Mouse (Mus musculus): ENCODE measurements around the gene Ak5. TPM values are rescaled to one million over a fixed set of nuclear protein-coding genes. Genes with fewer than 3 reads are reported as not detected.
A peak's percentile ranks its signal among the peaks of the same experiment; 100 is the strongest.

Ak5 gene
- polyA plus RNA-seq, 1 experiment from 2014 or later, result 0.33 TPM

- H3K9ac ChIP-seq (ENCODE audit: low read length), result no peak overlapping the region
- H3K27me3 ChIP-seq (ENCODE audit: control insufficient read depth, insufficient read depth, low read length), result no peaks in the 10 kb centered on the region
- DNase-seq (ENCODE audit: low spot score, missing footprints) (no peak), ATAC-seq (ENCODE audit: low FRiP score) (no peak)
- no peaks in the 10 kb centered on the region for H3K4me1 ChIP-seq (ENCODE audit: control insufficient read depth, insufficient read depth, low read length)
- H3K4me3 ChIP-seq (ENCODE audit: low read depth, low read length), result no peak overlapping the region
- no peaks in the 10 kb centered on the region for H3K9me3 ChIP-seq (ENCODE audit: control insufficient read depth, low read length)
- no peak overlapping the region for H3K4me2 ChIP-seq
- H3K36me3 ChIP-seq (ENCODE audit: control insufficient read depth, insufficient read depth, low read length), result no peaks in the 10 kb centered on the region
- H3K27ac ChIP-seq (ENCODE audit: low read depth, low read length), result no peak overlapping the region
Measured at GRCm38 (mm10) chr3:152563833-152564232, 104.3 kb downstream of the Ak5 start.

- no peaks in the 10 kb centered on the region for H3K9me3 ChIP-seq (ENCODE audit: control insufficient read depth, low read length)
- DNase-seq (ENCODE audit: low spot score, missing footprints) (peak; percentile 70), ATAC-seq (ENCODE audit: low FRiP score) (no peak)
- no peak overlapping the region for H3K27ac ChIP-seq (ENCODE audit: low read depth, low read length)
- 85% methylated on average over 2 of the region's 2 CpGs for WGBS
- H3K4me1 ChIP-seq (ENCODE audit: control insufficient read depth, insufficient read depth, low read length), result no peaks in the 10 kb centered on the region
- H3K4me2 ChIP-seq, result no peak overlapping the region
- no peak overlapping the region for H3K9ac ChIP-seq (ENCODE audit: low read length)
- H3K27me3 ChIP-seq (ENCODE audit: control insufficient read depth, insufficient read depth, low read length), result no peaks in the 10 kb centered on the region
- no peaks in the 10 kb centered on the region for H3K36me3 ChIP-seq (ENCODE audit: control insufficient read depth, insufficient read depth, low read length)
- H3K4me3 ChIP-seq (ENCODE audit: low read depth, low read length), result no peak overlapping the region
Measured at GRCm38 (mm10) chr3:152561708-152562107, 106.5 kb downstream of the Ak5 start.

- no peak for DNase-seq (ENCODE audit: low spot score, missing footprints)
- H3K9me3 ChIP-seq (ENCODE audit: control insufficient read depth, low read length), result no peaks in the 10 kb centered on the region
- H3K36me3 ChIP-seq (ENCODE audit: control insufficient read depth, insufficient read depth, low read length), result no peaks in the 10 kb centered on the region
- no peak overlapping the region for H3K27ac ChIP-seq (ENCODE audit: low read depth, low read length)
- no peaks in the 10 kb centered on the region for H3K4me1 ChIP-seq (ENCODE audit: control insufficient read depth, insufficient read depth, low read length)
- no peaks in the 10 kb centered on the region for H3K27me3 ChIP-seq (ENCODE audit: control insufficient read depth, insufficient read depth, low read length)
- H3K4me2 ChIP-seq, result no peak overlapping the region
- H3K4me3 ChIP-seq (ENCODE audit: low read depth, low read length), result no peak overlapping the region
- ATAC-seq (ENCODE audit: low FRiP score), result no peak
- WGBS, result 77% methylated on average over 4 of the region's 4 CpGs
- H3K9ac ChIP-seq (ENCODE audit: low read length), result no peak overlapping the region
Measured at GRCm38 (mm10) chr3:152559295-152559694, 108.9 kb downstream of the Ak5 start.

GRCm38 (mm10) chr3:152558106-152558505, 110.1 kb downstream of the Ak5 start:
- H3K36me3 ChIP-seq (ENCODE audit: control insufficient read depth, insufficient read depth, low read length), result no peaks in the 10 kb centered on the region
- 67% methylated on average over 10 of the region's 10 CpGs for WGBS
- H3K9me3 ChIP-seq (ENCODE audit: control insufficient read depth, low read length), result no peaks in the 10 kb centered on the region
- no peak overlapping the region for H3K27ac ChIP-seq (ENCODE audit: low read depth, low read length)
- H3K4me3 ChIP-seq (ENCODE audit: low read depth, low read length), result no peak overlapping the region
- ATAC-seq (ENCODE audit: low FRiP score) (no peak), DNase-seq (ENCODE audit: low spot score, missing footprints) (no peak)
- no peaks in the 10 kb centered on the region for H3K27me3 ChIP-seq (ENCODE audit: control insufficient read depth, insufficient read depth, low read length)
- H3K9ac ChIP-seq (ENCODE audit: low read length), result no peak overlapping the region
- no peak overlapping the region for H3K4me2 ChIP-seq
- no peaks in the 10 kb centered on the region for H3K4me1 ChIP-seq (ENCODE audit: control insufficient read depth, insufficient read depth, low read length)

GRCm38 (mm10) chr3:152557659-152558058, 110.5 kb downstream of the Ak5 start:
- 39% methylated on average over 12 of the region's 12 CpGs for WGBS
- ATAC-seq (ENCODE audit: low FRiP score), result peak; percentile 58
- no peak for DNase-seq (ENCODE audit: low spot score, missing footprints)

GRCm38 (mm10) chr3:152556919-152557318, 111.2 kb downstream of the Ak5 start:
- H3K36me3 ChIP-seq (ENCODE audit: control insufficient read depth, insufficient read depth, low read length), result no peaks in the 10 kb centered on the region
- no peak overlapping the region for H3K9ac ChIP-seq (ENCODE audit: low read length)
- no peaks in the 10 kb centered on the region for H3K9me3 ChIP-seq (ENCODE audit: control insufficient read depth, low read length)
- H3K27me3 ChIP-seq (ENCODE audit: control insufficient read depth, insufficient read depth, low read length), result no peaks in the 10 kb centered on the region
- DNase-seq (ENCODE audit: low spot score, missing footprints) (no peak), ATAC-seq (ENCODE audit: low FRiP score) (no peak)
- WGBS, result 86% methylated on average over 3 of the region's 3 CpGs
- H3K4me1 ChIP-seq (ENCODE audit: control insufficient read depth, insufficient read depth, low read length), result no peaks in the 10 kb centered on the region
- no peak overlapping the region for H3K27ac ChIP-seq (ENCODE audit: low read depth, low read length)
- no peak overlapping the region for H3K4me3 ChIP-seq (ENCODE audit: low read depth, low read length)
- no peak overlapping the region for H3K4me2 ChIP-seq

More at GRCm38 (mm10) chr3:152557659-152558058, 110.5 kb downstream of the Ak5 start:
- Histone ChIP-seq H3K27ac (ENCODE audit: low read depth, low read length) (no peak overlapping the region), H3K4me3 (ENCODE audit: low read depth, low read length) (no peak overlapping the region), H3K9me3 (ENCODE audit: control insufficient read depth, low read length) (no peaks in the 10 kb centered on the region), H3K9ac (ENCODE audit: low read length) (no peak overlapping the region), H3K27me3 (ENCODE audit: control insufficient read depth, insufficient read depth, low read length) (no peaks in the 10 kb centered on the region), H3K4me1 (ENCODE audit: control insufficient read depth, insufficient read depth, low read length) (no peaks in the 10 kb centered on the region), H3K4me2 (no peak overlapping the region), H3K36me3 (ENCODE audit: control insufficient read depth, insufficient read depth, low read length) (no peaks in the 10 kb centered on the region)

- Histone ChIP-seq H3K36me3 (ENCODE audit: control insufficient read depth, insufficient read depth, low read length) (no peaks in the 10 kb centered on the region), H3K9ac (ENCODE audit: low read length) (no peak overlapping the region), H3K4me3 (ENCODE audit: low read depth, low read length) (no peak overlapping the region), H3K4me1 (ENCODE audit: control insufficient read depth, insufficient read depth, low read length) (no peaks in the 10 kb centered on the region), H3K4me2 (no peak overlapping the region), H3K27ac (ENCODE audit: low read depth, low read length) (no peak overlapping the region), H3K27me3 (ENCODE audit: control insufficient read depth, insufficient read depth, low read length) (no peaks in the 10 kb centered on the region), H3K9me3 (ENCODE audit: control insufficient read depth, low read length) (no peaks in the 10 kb centered on the region)
- WGBS, result 83% methylated on average over 3 of the region's 4 CpGs
- ATAC-seq (ENCODE audit: low FRiP score) (no peak), DNase-seq (ENCODE audit: low spot score, missing footprints) (no peak)
Measured at GRCm38 (mm10) chr3:152556435-152556834, 111.7 kb downstream of the Ak5 start.

GRCm38 (mm10) chr3:152555216-152555615, 112.9 kb downstream of the Ak5 start:
- no peak overlapping the region for H3K9ac ChIP-seq (ENCODE audit: low read length)
- DNase-seq (ENCODE audit: low spot score, missing footprints) (peak; percentile 54), ATAC-seq (ENCODE audit: low FRiP score) (no peak)
- 49% methylated on average over 7 of the region's 7 CpGs for whole genome bisulfite sequencing
- H3K27ac ChIP-seq (ENCODE audit: low read depth, low read length), result no peak overlapping the region
- no peaks in the 10 kb centered on the region for H3K9me3 ChIP-seq (ENCODE audit: control insufficient read depth, low read length)
- H3K36me3 ChIP-seq (ENCODE audit: control insufficient read depth, insufficient read depth, low read length), result no peaks in the 10 kb centered on the region
- no peak overlapping the region for H3K4me3 ChIP-seq (ENCODE audit: low read depth, low read length)
- no peaks in the 10 kb centered on the region for H3K4me1 ChIP-seq (ENCODE audit: control insufficient read depth, insufficient read depth, low read length)
- H3K4me2 ChIP-seq, result no peak overlapping the region
- no peaks in the 10 kb centered on the region for H3K27me3 ChIP-seq (ENCODE audit: control insufficient read depth, insufficient read depth, low read length)

- 95% methylated on average over 7 of the region's 7 CpGs for WGBS
- no peak overlapping the region for H3K27ac ChIP-seq (ENCODE audit: low read depth, low read length)
- H3K27me3 ChIP-seq (ENCODE audit: control insufficient read depth, insufficient read depth, low read length), result no peaks in the 10 kb centered on the region
- no peaks in the 10 kb centered on the region for H3K36me3 ChIP-seq (ENCODE audit: control insufficient read depth, insufficient read depth, low read length)
- ATAC-seq (ENCODE audit: low FRiP score) (no peak), DNase-seq (ENCODE audit: low spot score, missing footprints) (peak; percentile 28)
- no peaks in the 10 kb centered on the region for H3K4me1 ChIP-seq (ENCODE audit: control insufficient read depth, insufficient read depth, low read length)
- H3K4me2 ChIP-seq, result no peak overlapping the region
- no peak overlapping the region for H3K4me3 ChIP-seq (ENCODE audit: low read depth, low read length)
- H3K9ac ChIP-seq (ENCODE audit: low read length), result no peak overlapping the region
- no peaks in the 10 kb centered on the region for H3K9me3 ChIP-seq (ENCODE audit: control insufficient read depth, low read length)
Measured at GRCm38 (mm10) chr3:152554366-152554765, 113.8 kb downstream of the Ak5 start.

- no peaks in the 10 kb centered on the region for H3K27me3 ChIP-seq (ENCODE audit: control insufficient read depth, insufficient read depth, low read length)
- DNase-seq (ENCODE audit: low spot score, missing footprints), result no peak
- no peak overlapping the region for H3K9ac ChIP-seq (ENCODE audit: low read length)
- WGBS, result 90% methylated on average over 8 of the region's 8 CpGs
- no peak overlapping the region for H3K4me2 ChIP-seq
- ATAC-seq (ENCODE audit: low FRiP score), result no peak
- H3K36me3 ChIP-seq (ENCODE audit: control insufficient read depth, insufficient read depth, low read length), result no peaks in the 10 kb centered on the region
- no peak overlapping the region for H3K4me3 ChIP-seq (ENCODE audit: low read depth, low read length)
- no peaks in the 10 kb centered on the region for H3K4me1 ChIP-seq (ENCODE audit: control insufficient read depth, insufficient read depth, low read length)
- no peak overlapping the region for H3K27ac ChIP-seq (ENCODE audit: low read depth, low read length)
- no peaks in the 10 kb centered on the region for H3K9me3 ChIP-seq (ENCODE audit: control insufficient read depth, low read length)
Measured at GRCm38 (mm10) chr3:152552641-152553040, 115.5 kb downstream of the Ak5 start.

All from midbrain, embryonic 11.5 days (tissue).